Mouse (Mus musculus) intestine, embryonic 14.5 days (tissue): ENCODE results near the gene Rnase2b. TPM values are rescaled to one million over a fixed set of nuclear protein-coding genes. Genes with fewer than 3 reads are reported as not detected.
A peak's percentile ranks its signal among the peaks of the same experiment; 100 is the strongest.
"Not testable (repeated sequence)": the region's sequence is repeated elsewhere in the genome, so short reads cannot be mapped to it uniquely, and the experiment has no call there.

Experiments
- ATAC-seq: fragments of 200-750 bp; cut with Nextera tagmentation; replicated peaks from 2 replicates; pipeline ENCODE4 v1.8.0; 2017; ENCODE audit warnings: low read depth, moderate number of reproducible peaks, moderate TSS enrichment, moderate library complexity; ENCODE audit not compliant: low FRiP score, low TSS enrichment
- DNase-seq: peaks from one replicate; pipeline ENCODE4 v3.0.0-alpha.2; 2018; ENCODE audit warnings: low spot score
- H3K27ac ChIP-seq: fragments of 300-500 bp; sonication (generic); 2 replicates; pipeline ENCODE4 v1.5.1; 2014; ENCODE audit warnings: low read depth, mild to moderate bottlenecking, control low read depth
- H3K27me3 ChIP-seq: fragments of 300-500 bp; sonication (generic); replicated peaks from 2 replicates; pipeline ENCODE4 v1.6.1; 2014; ENCODE audit warnings: low read length, control low read depth; ENCODE audit not compliant: control insufficient read depth, insufficient read depth
- H3K36me3 ChIP-seq: fragments of 300-500 bp; sonication (generic); 2 replicates; pipeline ENCODE4 v1.6.1; 2014; ENCODE audit warnings: low read length, control low read depth; ENCODE audit not compliant: control insufficient read depth, insufficient read depth
- H3K4me1 ChIP-seq: fragments of 300-500 bp; sonication (generic); replicated peaks from 2 replicates; pipeline ENCODE4 v1.6.1; 2014; ENCODE audit warnings: low read length, control low read depth, mixed read lengths; ENCODE audit not compliant: control insufficient read depth, insufficient read depth
- H3K4me2 ChIP-seq: fragments of 300-500 bp; sonication (generic); 2 replicates; pipeline ENCODE4 v1.6.1; 2014; ENCODE audit warnings: low read length
- H3K4me3 ChIP-seq: fragments of 300-500 bp; sonication (generic); 2 replicates; pipeline ENCODE4 v1.5.1; 2014; ENCODE audit warnings: low read depth, low read length, control low read depth, mixed read lengths
- H3K9ac ChIP-seq: fragments of 300-500 bp; sonication (generic); 2 replicates; pipeline ENCODE4 v1.6.1; 2014; ENCODE audit warnings: mild to moderate bottlenecking, low read length
- H3K9me3 ChIP-seq: fragments of 300-500 bp; sonication (generic); 2 replicates; pipeline ENCODE4 v1.6.1; 2016; ENCODE audit warnings: low read length, control low read depth; ENCODE audit not compliant: control insufficient read depth
- WGBS: fragments of 180-500 bp; shearing (Covaris S2); extraction: QIAGEN DNeasy Blood & Tissue Kit; methylation state at CpG from one replicate; pipeline ENCODE4 v1.1.7; 2014; 5-methylcytosine and 5-hydroxymethylcytosine counted together
- polyA plus RNA-seq: library from polyadenylated mRNA; unstranded; fragments of >200 nt; fragmentation: Nextera tagmentation; extraction: Ambion mirVana; gene quantifications from 2 replicates; pipeline ENCODE4 v1.2.1, GENCODE M21; 2014

Gene Rnase2b
- polyA plus RNA-seq, 1 experiment from 2014 or later = not detected

GRCm38 (mm10) chr14:51163323-51163722 is 1.3 kb downstream of the Rnase2b start:
- H3K4me1 ChIP-seq, H3K9ac ChIP-seq, DNase-seq, H3K9me3 ChIP-seq, H3K36me3 ChIP-seq, H3K4me3 ChIP-seq, ATAC-seq, H3K27me3 ChIP-seq, H3K4me2 ChIP-seq, H3K27ac ChIP-seq: not testable (repeated sequence)
- WGBS = 87% methylated on average over 6 of the region's 6 CpGs

GRCm38 (mm10) chr14:51165435-51165834 is 3.4 kb downstream of the Rnase2b start:
- Histone ChIP-seq H3K36me3 (no peaks in the 10 kb centered on the region), H3K9ac (no peak overlapping the region), H3K9me3 (0 out of 2 replicates have a peak, but pooled peaks cover 2% of the 10 kb centered on the region), H3K4me3 (no peak overlapping the region), H3K27me3 (no peaks in the 10 kb centered on the region), H3K27ac (no peak overlapping the region), H3K4me2 (no peak overlapping the region), H3K4me1 (no peaks in the 10 kb centered on the region)
- ATAC-seq = no peak
- no peak for DNase-seq
- WGBS = 100% methylated on average over 1 of the region's 1 CpGs

GRCm38 (mm10) chr14:51166068-51166467 is 4.0 kb downstream of the Rnase2b start:
- no peak overlapping the region for H3K9ac ChIP-seq
- H3K9me3 ChIP-seq = 0 out of 2 replicates have a peak, but pooled peaks cover 2% of the 10 kb centered on the region
- DNase-seq (no peak), ATAC-seq (no peak)
- no peak overlapping the region for H3K27ac ChIP-seq
- H3K4me1 ChIP-seq = no peaks in the 10 kb centered on the region
- H3K4me2 ChIP-seq = no peak overlapping the region
- no peak overlapping the region for H3K4me3 ChIP-seq
- H3K27me3 ChIP-seq = no peaks in the 10 kb centered on the region
- no peaks in the 10 kb centered on the region for H3K36me3 ChIP-seq

DNA sequence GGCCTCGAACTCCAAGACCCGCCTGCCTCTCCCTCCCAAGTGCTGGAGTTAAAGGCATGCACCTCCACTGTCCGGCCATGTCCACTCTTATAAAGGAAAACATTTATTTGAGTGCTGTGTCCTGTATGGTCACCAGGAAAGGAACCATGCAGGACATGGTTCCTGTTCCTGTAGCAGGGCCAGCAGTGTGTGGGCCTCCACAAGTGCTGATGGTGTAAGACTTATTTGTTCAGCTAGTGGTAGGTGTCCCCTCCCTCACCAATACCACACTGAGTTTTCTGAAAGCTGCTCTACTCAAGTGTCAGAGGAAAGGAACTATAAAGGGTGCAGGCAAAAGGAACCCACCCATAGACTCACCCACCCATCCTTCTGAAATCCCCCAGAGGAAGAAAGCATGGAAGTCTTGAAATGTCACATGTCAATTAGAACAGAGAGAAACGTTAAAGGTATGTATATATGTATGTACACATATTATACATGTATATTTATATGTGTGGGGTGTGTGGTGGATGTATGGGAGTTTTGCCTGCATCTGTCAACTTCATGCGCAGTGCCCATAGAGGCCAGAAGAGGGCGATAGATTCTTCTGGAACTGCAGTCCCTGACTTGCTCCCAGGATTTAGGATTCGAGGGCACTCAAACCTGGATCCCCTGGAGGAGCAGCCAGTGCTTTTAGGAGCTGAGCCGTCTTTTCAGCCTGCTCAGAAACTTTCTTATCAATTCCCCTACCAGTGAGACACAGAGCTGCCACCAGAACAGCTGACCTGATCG is 10.2 kb downstream of the Rnase2b start:
- WGBS = 37% methylated on average over 9 of the region's 9 CpGs
- not testable (repeated sequence) for H3K27me3 ChIP-seq, H3K36me3 ChIP-seq, H3K9ac ChIP-seq, H3K4me1 ChIP-seq, H3K9me3 ChIP-seq, H3K27ac ChIP-seq, H3K4me2 ChIP-seq, H3K4me3 ChIP-seq
- 0 out of 2 replicates have a peak, but pooled peaks have one; percentile 40 for ATAC-seq
- DNase-seq = peak; percentile 72

DNA sequence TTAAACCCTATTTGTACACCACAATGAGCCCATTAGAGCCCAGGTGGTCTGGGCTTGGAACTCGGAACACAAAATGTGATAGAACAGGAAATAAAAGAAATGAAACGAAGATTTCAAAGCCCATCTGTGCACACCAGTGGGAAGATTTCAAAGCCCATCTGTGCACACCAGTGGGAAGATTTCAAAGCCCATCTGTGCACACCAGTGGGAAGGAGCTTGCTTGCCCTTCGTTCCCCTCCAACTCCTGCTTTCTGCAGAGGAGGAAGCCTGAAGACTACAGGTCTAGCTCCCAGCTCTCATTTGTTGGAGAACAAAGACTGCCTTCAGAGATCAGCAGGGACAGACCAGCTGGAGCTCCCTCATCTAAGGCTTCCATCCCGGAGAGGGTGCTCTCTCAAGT is 10.9 kb downstream of the Rnase2b start:
- not testable (repeated sequence) for H3K27me3 ChIP-seq, H3K4me1 ChIP-seq, H3K4me3 ChIP-seq, H3K36me3 ChIP-seq, DNase-seq, H3K9me3 ChIP-seq, ATAC-seq, H3K27ac ChIP-seq, H3K4me2 ChIP-seq, H3K9ac ChIP-seq
- 68% methylated on average over 4 of the region's 4 CpGs for WGBS

DNA sequence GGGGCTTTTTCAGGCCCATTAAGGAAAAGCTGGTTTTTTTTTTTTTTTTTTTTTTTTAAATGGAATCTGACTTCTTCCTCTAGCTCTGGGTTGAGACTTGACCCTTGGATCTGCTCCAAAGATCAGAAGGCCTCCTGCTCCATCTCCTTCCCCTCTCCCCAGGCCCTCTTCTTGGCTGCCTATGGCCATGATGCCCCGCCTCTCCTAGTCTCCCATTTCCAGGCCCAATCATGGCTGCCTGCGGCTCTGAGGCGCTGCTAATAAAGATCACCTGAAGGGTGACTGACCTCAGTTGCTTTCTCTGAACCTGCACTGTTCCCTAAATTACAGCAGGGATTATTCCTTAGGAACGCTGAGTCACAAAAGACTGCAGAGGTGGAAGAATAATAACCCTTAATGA is 11.8 kb downstream of the Rnase2b start:
- DNase-seq (no peak), ATAC-seq (no peak)
- no peaks in the 10 kb centered on the region for H3K4me1 ChIP-seq
- H3K4me3 ChIP-seq = no peak overlapping the region
- H3K9me3 ChIP-seq = no peaks in the 10 kb centered on the region
- no peaks in the 10 kb centered on the region for H3K27me3 ChIP-seq
- WGBS = 83% methylated on average over 4 of the region's 4 CpGs
- no peak overlapping the region for H3K9ac ChIP-seq
- no peak overlapping the region for H3K27ac ChIP-seq
- H3K36me3 ChIP-seq = no peaks in the 10 kb centered on the region
- H3K4me2 ChIP-seq = no peak overlapping the region

DNA sequence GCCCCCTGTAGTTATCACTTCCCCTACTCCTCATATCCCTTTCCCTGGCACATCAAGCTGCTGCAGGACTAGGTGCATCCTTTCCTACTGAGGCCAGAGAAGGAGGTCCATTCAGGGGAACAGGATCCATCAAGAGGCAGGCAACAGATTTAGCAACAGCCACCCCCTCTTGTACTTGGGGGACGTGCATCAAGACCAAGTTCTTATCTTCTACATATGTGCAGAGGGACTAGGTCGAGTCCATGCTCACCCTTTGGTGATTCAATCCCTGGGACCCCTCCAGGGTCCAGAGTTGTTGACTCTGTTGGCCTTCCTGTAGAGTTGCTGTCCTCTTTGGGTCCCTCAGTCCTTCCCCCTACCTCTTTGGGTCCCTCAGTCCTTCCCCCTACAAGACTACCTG is 19.0 kb downstream of the Rnase2b start:
- not testable (repeated sequence) for H3K9ac ChIP-seq, H3K4me3 ChIP-seq, DNase-seq, ATAC-seq, H3K27me3 ChIP-seq, H3K4me2 ChIP-seq, H3K36me3 ChIP-seq, H3K4me1 ChIP-seq, H3K27ac ChIP-seq, H3K9me3 ChIP-seq
- 88% methylated on average over 2 of the region's 2 CpGs for whole genome bisulfite sequencing

GRCm38 (mm10) chr14:51195681-51196080 is 33.6 kb downstream of the Rnase2b start:
- no peak overlapping the region for H3K27ac ChIP-seq
- no peak overlapping the region for H3K4me3 ChIP-seq
- no peaks in the 10 kb centered on the region for H3K36me3 ChIP-seq
- H3K4me1 ChIP-seq = no peaks in the 10 kb centered on the region
- ATAC-seq (no peak), DNase-seq (no peak)
- no peaks in the 10 kb centered on the region for H3K9me3 ChIP-seq
- H3K9ac ChIP-seq = no peak overlapping the region
- WGBS = 87% methylated on average over 4 of the region's 4 CpGs
- H3K27me3 ChIP-seq = no peaks in the 10 kb centered on the region
- H3K4me2 ChIP-seq = no peak overlapping the region
